Mouse (Mus musculus) cerebellum, adult 8-10 months (tissue): ENCODE data around the gene Nhsl2.
"Not testable (repeated sequence)": the region's sequence is repeated elsewhere in the genome, so short reads cannot be mapped to it uniquely, and the experiment has no call there.

ENCODE experiments used
- DNase-seq: peaks from one replicate; pipeline ENCODE4 v3.0.0; 2022

The Nhsl2 gene

DNA sequence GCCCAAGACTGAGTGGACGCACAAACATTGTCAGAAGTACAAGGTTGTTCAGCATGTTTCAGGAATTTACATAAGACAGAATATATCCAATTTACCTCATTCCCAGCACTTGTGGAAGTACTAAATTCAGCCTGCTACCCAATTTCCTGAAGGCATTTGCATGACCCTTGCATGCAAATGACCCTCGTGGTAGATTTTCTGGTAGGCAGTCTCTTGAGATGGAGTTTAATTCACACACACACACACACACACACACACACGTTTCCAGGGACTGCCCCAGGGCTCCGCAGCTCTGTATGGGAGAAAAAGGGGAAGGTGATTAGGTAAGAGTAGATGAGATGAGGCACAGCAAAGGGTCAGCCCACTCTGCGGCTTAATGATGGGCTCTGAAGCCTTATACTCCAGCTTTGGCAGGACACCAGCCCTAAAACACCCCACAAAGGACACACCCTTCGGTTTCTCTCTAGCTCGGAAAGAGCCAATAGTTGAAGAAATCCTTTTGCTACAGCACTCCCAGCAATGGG is 245.3 kb downstream of the Nhsl2 start:
- DNase-seq, result no peak

DNA sequence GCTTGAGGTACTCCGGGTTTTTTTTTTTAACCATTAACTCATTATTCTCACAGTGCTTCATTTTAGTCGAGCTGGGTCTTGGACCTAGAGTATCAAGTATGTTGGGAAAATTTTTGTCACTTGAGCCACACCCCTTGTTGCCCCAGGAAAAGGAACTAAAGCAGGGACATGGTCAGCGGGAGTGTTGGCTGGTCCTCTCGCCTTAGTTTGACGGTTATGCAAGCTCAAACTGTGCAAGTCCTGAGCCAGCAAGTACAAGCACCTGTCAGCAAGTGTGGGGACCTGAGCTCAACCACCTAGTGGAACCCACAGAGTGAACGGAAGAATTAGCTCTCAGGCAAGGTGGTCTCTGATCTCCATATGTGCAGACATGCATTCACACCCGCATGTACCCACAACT is 252.7 kb downstream of the Nhsl2 start:
- DNase-seq, result no peak

DNA sequence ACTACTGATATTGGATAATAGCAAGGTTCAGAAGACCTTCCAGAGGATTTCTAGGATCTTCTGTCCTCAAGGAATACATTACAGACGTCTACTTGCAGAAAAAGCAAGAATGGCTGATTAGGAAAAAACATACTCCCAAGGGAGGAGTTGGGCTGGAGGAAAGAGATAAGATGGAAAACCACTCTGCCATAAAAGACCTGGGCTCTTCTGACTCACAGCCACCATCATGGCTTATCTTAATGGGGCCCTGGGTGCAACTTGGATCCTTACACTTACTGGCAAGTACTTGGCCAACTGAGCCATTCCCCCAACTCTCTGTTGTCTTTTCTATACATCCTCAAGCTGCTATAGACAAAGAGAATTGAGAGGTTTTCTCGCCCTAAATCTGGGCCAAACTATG is 254.6 kb downstream of the Nhsl2 start:
- DNase-seq, result not testable (repeated sequence)

DNA sequence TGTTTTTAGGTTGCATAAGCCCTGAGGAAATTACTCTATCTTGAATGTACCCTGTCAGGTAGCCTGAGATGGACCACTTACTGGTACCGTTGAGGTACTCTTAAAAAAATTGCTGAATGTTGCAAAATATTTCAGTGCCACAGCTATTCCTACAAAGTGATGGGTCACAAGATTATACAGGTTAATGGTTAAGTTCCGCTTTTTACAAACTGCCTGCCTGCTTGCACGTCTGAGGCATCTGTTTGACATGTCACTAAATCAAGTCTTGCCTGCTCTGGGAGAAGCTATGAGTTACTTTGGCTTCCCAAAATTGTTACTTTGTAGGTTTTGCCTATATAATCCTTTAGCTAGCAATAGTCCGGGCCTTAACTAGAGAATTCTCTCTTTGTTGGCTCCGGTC is 260.2 kb downstream of the Nhsl2 start:
- not testable (repeated sequence) for DNase-seq

DNA sequence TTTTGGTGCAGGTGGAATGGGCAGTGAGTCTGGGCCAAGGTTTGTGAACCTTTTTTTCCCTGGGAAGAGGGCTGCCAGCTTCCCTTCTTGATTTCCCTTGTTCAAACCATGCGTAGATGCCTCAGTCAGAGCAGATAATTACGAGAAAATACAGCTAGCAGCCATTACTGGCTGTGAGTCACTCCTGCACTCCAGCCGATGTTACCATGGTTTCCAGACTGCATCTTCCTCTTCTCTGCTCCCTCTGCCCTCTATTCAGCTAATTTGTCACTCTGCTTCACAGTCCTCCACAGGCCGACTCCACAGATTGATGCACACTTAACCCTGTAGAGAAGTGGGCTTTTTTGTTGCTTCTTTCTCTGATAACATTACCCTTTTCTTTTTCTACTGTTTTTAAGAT is 266.5 kb downstream of the Nhsl2 start:
- DNase-seq, result no peak

GRCm38 (mm10) chrX:102119042-102119864 is 270.1 kb downstream of the Nhsl2 start, which contains the start of gene Pin4:
TSS of gene Pin4 (plus strand) at chrX:102119447.
- peak; percentile 87 for DNase-seq

DNA sequence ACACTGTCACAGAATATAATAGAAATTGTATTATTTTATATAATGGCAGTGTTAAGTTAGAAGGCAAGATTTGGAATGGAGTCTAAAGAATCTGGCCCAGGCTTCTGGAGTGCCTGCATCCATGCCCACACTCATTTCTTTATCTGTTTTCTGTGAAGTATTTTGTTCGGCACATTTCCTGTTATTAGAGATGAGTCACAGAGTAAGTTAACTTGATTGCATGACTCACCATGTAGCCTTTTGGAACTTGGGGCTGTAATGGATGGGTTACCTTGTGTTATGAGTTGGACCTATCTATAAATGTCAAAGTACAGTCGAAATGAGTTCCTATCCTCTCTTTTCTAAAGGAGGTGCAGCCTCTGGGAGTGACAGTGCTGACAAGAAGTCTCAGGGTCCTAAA is 272.1 kb downstream of the Nhsl2 start:
- DNase-seq, result no peak

DNA sequence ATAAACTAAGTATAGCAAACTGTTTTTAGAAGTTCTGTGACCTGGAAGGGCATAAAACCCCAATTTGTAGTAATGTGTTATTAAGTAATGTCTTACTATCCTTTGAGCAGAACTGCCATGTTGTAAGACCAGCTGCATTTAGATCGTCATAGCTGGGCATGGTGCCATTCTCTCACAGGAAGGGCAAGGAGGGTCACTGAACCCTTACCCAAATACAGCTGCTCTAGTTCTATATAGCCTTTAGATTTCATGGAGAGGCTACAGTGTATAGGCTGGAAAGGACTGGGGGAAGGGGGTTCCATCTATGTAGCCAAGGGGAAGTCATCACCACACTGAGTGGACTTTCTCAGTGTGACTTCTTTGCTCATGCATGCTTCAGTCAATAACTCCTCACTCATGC is 292.0 kb downstream of the Nhsl2 start:
- no peak for DNase-seq
